In genomic region chr2:32661509-32662107, GRCm38 (mm10) we compare ENCODE assay signal across 9 mouse cellular contexts. TPM values are rescaled to one million over a fixed set of nuclear protein-coding genes. Genes with fewer than 3 reads are reported as not detected.
DNase-seq lines count a peak whose midpoint lies in the region; ATAC-seq and TF ChIP-seq lines count a peak whose summit lies in the region.
"Had no signal": no experiment of that assay in that cellular context is flagged by ENCODE, and none has a peak within 500 bp of the region (broad histone marks: within the 10 kb centered on the region; RNA-seq: fewer than 3 reads in every experiment).

No protein-coding gene starts in this region.

- H3K36me3 ChIP-seq in intestine, embryonic 15.5 days: no peaks in the 10 kb centered on the region
- H3K36me3 ChIP-seq in liver, postnatal 0 days (replicated peaks; ENCODE audit: insufficient read depth, low read length): no peaks in the 10 kb centered on the region

- no peaks in the 10 kb centered on the region for H3K27me3 ChIP-seq in intestine, embryonic 15.5 days (replicated peaks)
- H3K27me3 ChIP-seq in liver, postnatal 0 days (ENCODE audit: insufficient read depth, low read length): no peaks in the 10 kb centered on the region

- no peak for TF ChIP-seq CTCF in brain, embryonic 14.5 days (IDR thresholded peaks at IDR 0.05; ENCODE audit: borderline replicate concordance, extremely low read depth, insufficient read depth, insufficient read length)
- TF ChIP-seq CTCF in liver, postnatal 0 days (IDR thresholded peaks at IDR 0.05; ENCODE audit: low read depth): no peak

- H3K4me1 ChIP-seq in intestine, embryonic 15.5 days (replicated peaks): peaks cover 21% of the 10 kb centered on the region
- peaks cover 15% of the 10 kb centered on the region for H3K4me1 ChIP-seq in liver, postnatal 0 days (ENCODE audit: insufficient read depth)

- no peaks in the 10 kb centered on the region for H3K9me3 ChIP-seq in intestine, embryonic 15.5 days
- H3K9me3 ChIP-seq in liver, postnatal 0 days (ENCODE audit: low read length): no peaks in the 10 kb centered on the region

- WGBS in intestine, embryonic 15.5 days: 25% methylated on average over 7 of the region's 7 CpGs
- WGBS in liver, postnatal 0 days (ENCODE audit: insufficient replicate concordance): 46% methylated on average over 7 of the region's 7 CpGs

- H3K4me2 ChIP-seq in intestine, embryonic 15.5 days (replicated peaks): no peak overlapping the region
- H3K4me2 ChIP-seq in liver, postnatal 0 days (ENCODE audit: low read depth, low read length): no peak overlapping the region

- peak; percentile 57 for ATAC-seq in intestine, embryonic 15.5 days
- peak; percentile 65 for ATAC-seq in liver, postnatal 0 days

- TF ChIP-seq EP300 in liver, postnatal 0 days (IDR thresholded peaks at IDR 0.05; ENCODE audit: low read depth): peak; percentile 51; the same call in 1 of the 2 replicates

- peak overlapping the region; percentile 48 for H3K27ac ChIP-seq in intestine, embryonic 15.5 days
- H3K27ac ChIP-seq in liver, postnatal 0 days (ENCODE audit: low read depth): peak overlapping the region; percentile 39; the same call in 1 of the 2 replicates

- H3K9ac ChIP-seq in intestine, embryonic 15.5 days: no peak overlapping the region
- no peak overlapping the region for H3K9ac ChIP-seq in liver, postnatal 0 days (replicated peaks)

- no peak overlapping the region for H3K4me3 ChIP-seq in intestine, embryonic 15.5 days (replicated peaks)
- no peak overlapping the region for H3K4me3 ChIP-seq in liver, postnatal 0 days (ENCODE audit: low read depth, low read length)
- H3K4me3 ChIP-seq: myocyte had no signal

- no peak for TF ChIP-seq POLR2A in brain, embryonic 14.5 days (IDR thresholded peaks at IDR 0.05; ENCODE audit: borderline replicate concordance, extremely low read depth, insufficient read depth, insufficient read length, poor library complexity, severe bottlenecking)

- peak; percentile 56 for DNase-seq in MN1 (ENCODE audit: low spot score)
- DNase-seq in brain, embryonic 14.5 days (ENCODE audit: low read depth): peak; percentile 6
- DNase-seq in liver, postnatal 0 days: peak; percentile 50
- no peak for DNase-seq in right cerebral cortex, postnatal 14 days
- no peak for DNase-seq in ovary, postnatal 10 days (ENCODE audit: low spot score)
- no peak for DNase-seq in ovary, adult 18-20 months (ENCODE audit: low spot score)
- DNase-seq in ovary, postnatal 14 days (ENCODE audit: low spot score): no peak

RNA-seq across cellular contexts. Expression of gene Eng, which starts 15.2 kb away (rescaled TPM):
- polyA plus RNA-seq in brain, embryonic 14.5 days (2012; rRNA removed): 27.1 and 38.0 TPM in 2 replicates
- polyA plus RNA-seq in intestine, embryonic 15.5 days (2015; fragmentation: Nextera tagmentation; extraction: Ambion mirVana): 62.6 and 63.2 TPM in 2 replicates
- 29.9 and 30.2 TPM in 2 replicates for polyA plus RNA-seq in liver, postnatal 0 days (2015; fragmentation: Nextera tagmentation; extraction: Ambion mirVana)

RNA-seq across cellular contexts. Expression of gene Ak1, which starts 40.0 kb away (rescaled TPM):
- polyA plus RNA-seq in brain, embryonic 14.5 days (2012; rRNA removed): 31.0 and 41.5 TPM in 2 replicates
- polyA plus RNA-seq in intestine, embryonic 15.5 days (2015; fragmentation: Nextera tagmentation; extraction: Ambion mirVana): 19.2 and 19.6 TPM in 2 replicates
- 1.3 and 5.9 TPM in 2 replicates for polyA plus RNA-seq in liver, postnatal 0 days (2015; fragmentation: Nextera tagmentation; extraction: Ambion mirVana)

RNA-seq across cellular contexts. Expression of gene Fpgs, which starts 42.3 kb away (rescaled TPM):
- 33.7 and 45.7 TPM in 2 replicates for polyA plus RNA-seq in brain, embryonic 14.5 days (2012; rRNA removed)
- polyA plus RNA-seq in intestine, embryonic 15.5 days (2015; fragmentation: Nextera tagmentation; extraction: Ambion mirVana): 30.1 and 35.5 TPM in 2 replicates
- 85.3 and 95.9 TPM in 2 replicates for polyA plus RNA-seq in liver, postnatal 0 days (2015; fragmentation: Nextera tagmentation; extraction: Ambion mirVana)

RNA-seq across cellular contexts. Expression of gene Cdk9, which starts 51.3 kb away (rescaled TPM):
- 197 and 278 TPM in 2 replicates for polyA plus RNA-seq in brain, embryonic 14.5 days (2012; rRNA removed)
- 95.7 and 99.6 TPM in 2 replicates for polyA plus RNA-seq in intestine, embryonic 15.5 days (2015; fragmentation: Nextera tagmentation; extraction: Ambion mirVana)
- polyA plus RNA-seq in liver, postnatal 0 days (2015; fragmentation: Nextera tagmentation; extraction: Ambion mirVana): 49.5 and 53.7 TPM in 2 replicates

RNA-seq across cellular contexts. Expression of gene Sh2d3c, which starts 59.2 kb away (rescaled TPM):
- polyA plus RNA-seq in brain, embryonic 14.5 days (2012; rRNA removed): 47.8 and 60.6 TPM in 2 replicates
- 27.8 and 28.6 TPM in 2 replicates for polyA plus RNA-seq in intestine, embryonic 15.5 days (2015; fragmentation: Nextera tagmentation; extraction: Ambion mirVana)
- 7.6 and 8.3 TPM in 2 replicates for polyA plus RNA-seq in liver, postnatal 0 days (2015; fragmentation: Nextera tagmentation; extraction: Ambion mirVana)

Comparison
In these comparisons a context has a peak if more than half of its experiments do, and no peak if none do; other contexts are left out.
1. DNase-seq: peak in MN1 (single experiment), brain, embryonic 14.5 days (single experiment) and liver, postnatal 0 days (single experiment); none in right cerebral cortex, postnatal 14 days (single experiment), ovary, postnatal 10 days (single experiment), ovary, adult 18-20 months (single experiment) and ovary, postnatal 14 days (single experiment).